Mouse (Mus musculus): ENCODE data around the gene Sesn3. TPM values are rescaled to one million over a fixed set of nuclear protein-coding genes. Genes with fewer than 3 reads are reported as not detected.

Gene Sesn3
- polyA plus RNA-seq, 1 experiment from 2014 or later, result 45.0 TPM

DNA sequence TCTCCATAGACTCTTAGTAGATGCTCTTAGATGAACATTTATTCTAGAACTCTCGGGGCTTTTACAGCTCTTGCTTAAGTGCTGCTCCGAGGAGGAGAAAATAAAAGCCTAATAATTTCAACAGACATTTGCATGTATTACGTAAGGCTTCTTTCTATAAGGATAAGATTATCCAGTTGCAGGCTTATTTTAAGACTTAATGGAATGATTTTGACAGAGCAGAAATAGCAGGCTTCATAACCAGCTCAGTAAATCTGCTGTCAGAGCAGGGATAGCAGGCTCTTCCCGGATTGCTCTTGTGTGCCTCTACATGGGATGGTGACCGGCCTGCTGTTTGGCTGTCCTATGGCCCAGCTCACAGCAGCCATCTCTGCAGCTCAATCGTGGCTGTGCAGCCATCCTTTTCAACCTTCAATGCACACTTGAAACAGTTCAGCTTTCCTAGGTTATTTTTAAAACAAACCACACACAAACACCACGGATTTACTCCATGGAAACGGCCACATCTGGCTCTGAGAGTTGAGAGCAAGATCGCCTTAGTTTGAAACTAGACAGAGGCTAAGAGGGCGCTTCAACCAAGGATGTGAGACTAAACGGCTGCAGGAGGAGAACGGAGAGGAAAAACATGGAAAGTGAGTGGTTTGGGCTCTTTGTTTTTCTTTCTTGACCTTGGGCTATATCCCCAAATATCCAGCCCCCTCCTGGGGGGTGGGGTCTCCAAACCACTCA, 27.2 kb upstream of the Sesn3 start:
- ChIA-PET CTCF (interaction anchor here (1.4 kb wide), 1 partner anchor 14 kb away, joined by 3 read pairs; no protein-coding TSS in a partner anchor), POLR2A (interaction anchor here (0.6 to 1.3 kb wide), 2 partner anchors 15 to 116 kb away, joined by 3 to 4 read pairs; no protein-coding TSS in a partner anchor)
- DNase-seq (ENCODE audit: low read depth, low spot score), result no peak
- ATAC-seq, result no peak
- H3K27me3 ChIP-seq, result no peaks in the 10 kb centered on the region
- TF ChIP-seq CTCF (IDR thresholded peaks at IDR 0.05), result no peak
- in situ Hi-C loops (cut with MboI; ENCODE audit: low pct_unique_long_range_greater_than_20kb), result no loop called here

DNA sequence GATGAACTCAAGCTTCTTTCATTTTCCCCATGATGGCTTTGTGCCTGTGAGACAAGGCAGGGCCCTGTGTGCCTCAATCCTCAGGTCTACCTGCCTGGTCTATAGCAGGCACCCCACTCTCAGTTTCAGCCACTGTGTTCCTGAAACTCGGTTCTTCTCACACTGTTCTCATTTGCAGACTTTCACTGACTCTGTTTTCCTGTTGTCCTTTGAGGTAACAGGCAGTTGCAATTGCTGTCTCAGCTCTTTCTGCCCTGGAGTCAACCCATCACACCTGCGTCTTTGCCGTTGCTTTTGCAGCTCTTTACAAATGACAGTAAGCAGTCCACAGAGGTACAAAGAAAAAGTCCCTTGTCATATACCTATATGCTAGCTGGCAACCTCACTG, 26.7 kb upstream of the Sesn3 start:
- ATAC-seq (no peak), DNase-seq (ENCODE audit: low read depth, low spot score) (no peak)
- POLR2A ChIA-PET, result interaction anchor here (0.6 to 1.3 kb wide), 2 partner anchors 15 to 116 kb away, joined by 3 to 4 read pairs; no protein-coding TSS in a partner anchor
- no peaks in the 10 kb centered on the region for H3K27me3 ChIP-seq
- CTCF ChIA-PET, result interaction anchor here (1.4 kb wide), 1 partner anchor 15 kb away, joined by 3 read pairs; no protein-coding TSS in a partner anchor
- in situ Hi-C loops (cut with MboI; ENCODE audit: low pct_unique_long_range_greater_than_20kb), result no loop called here
- no peak for TF ChIP-seq CTCF (IDR thresholded peaks at IDR 0.05)

DNA sequence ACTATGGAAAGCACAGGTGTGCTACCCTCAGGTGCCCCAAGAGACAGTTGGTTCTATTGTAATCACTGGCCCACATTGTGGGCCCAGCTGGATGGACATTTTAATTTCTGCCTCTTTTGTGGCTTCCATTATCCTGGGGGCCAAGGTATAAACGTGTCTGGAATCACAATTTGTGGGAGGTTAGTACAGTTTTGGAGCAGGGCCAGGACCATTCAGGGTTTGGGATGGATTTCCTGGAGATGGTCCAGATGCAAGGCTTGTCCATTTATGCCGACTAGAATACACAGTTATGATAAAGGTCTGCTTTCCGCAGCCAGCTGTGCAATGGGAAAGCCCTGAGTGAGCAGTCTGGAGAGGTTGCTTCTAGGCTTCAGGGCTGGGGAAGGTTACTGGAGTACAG, 13.7 kb upstream of the Sesn3 start:
- H3K27me3 ChIP-seq, result no peaks in the 10 kb centered on the region
- CTCF ChIA-PET, result interaction anchor here (1.3 kb wide), 1 partner anchor 9 kb away, joined by 3 read pairs; no protein-coding TSS in a partner anchor
- in situ Hi-C loops (cut with MboI; ENCODE audit: low pct_unique_long_range_greater_than_20kb), result no loop called here
- ATAC-seq (no peak), DNase-seq (ENCODE audit: low read depth, low spot score) (no peak)
- POLR2A ChIA-PET, result no interaction called here
- no peak for TF ChIP-seq CTCF (IDR thresholded peaks at IDR 0.05)

DNA sequence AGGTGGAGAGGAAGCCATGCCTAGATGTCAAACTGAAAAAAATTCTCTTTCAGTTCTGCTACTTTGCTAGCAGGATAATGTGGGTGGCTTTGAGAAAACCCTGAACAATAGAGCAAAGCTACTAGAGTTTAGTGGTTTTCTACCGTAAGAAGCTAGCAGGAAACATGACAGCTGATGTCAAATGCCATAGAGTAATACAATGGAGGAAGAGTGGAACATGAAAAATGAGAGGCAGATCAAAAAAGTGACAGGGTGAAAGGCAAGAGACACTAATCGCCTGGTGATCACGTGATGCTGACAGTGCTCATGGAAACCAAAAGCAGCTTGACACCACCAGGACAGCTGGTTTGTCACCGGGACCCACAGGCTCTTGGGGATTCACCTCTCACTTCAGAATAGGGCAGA, 12.3 kb upstream of the Sesn3 start:
- H3K27me3 ChIP-seq, result no peaks in the 10 kb centered on the region
- CTCF ChIA-PET, result no interaction called here
- TF ChIP-seq CTCF (IDR thresholded peaks at IDR 0.05), result no peak
- DNase-seq (ENCODE audit: low read depth, low spot score), result no peak
- in situ Hi-C loops (cut with MboI; ENCODE audit: low pct_unique_long_range_greater_than_20kb), result no loop called here
- ATAC-seq, result no peak
- POLR2A ChIA-PET, result no interaction called here

DNA sequence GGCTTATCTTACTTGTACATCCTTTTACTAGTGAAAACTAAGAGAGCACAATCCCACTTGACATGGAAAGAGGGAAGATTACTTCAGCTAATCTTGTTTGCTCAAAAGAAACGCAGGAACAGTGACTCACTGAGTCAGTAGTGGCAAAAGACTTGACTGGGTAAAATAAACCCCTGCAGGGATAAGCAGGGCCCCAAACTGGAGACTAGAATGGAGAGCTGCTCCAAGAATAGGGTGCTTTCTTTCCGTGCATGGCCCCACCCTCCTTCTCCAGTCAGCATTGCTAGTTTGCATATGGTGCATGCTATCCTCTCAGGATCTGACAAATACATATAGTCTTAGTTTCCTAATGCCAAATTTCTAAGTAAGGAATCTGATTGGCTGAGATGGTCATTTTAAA, 8.4 kb upstream of the Sesn3 start:
- POLR2A ChIA-PET, result no interaction called here

DNA sequence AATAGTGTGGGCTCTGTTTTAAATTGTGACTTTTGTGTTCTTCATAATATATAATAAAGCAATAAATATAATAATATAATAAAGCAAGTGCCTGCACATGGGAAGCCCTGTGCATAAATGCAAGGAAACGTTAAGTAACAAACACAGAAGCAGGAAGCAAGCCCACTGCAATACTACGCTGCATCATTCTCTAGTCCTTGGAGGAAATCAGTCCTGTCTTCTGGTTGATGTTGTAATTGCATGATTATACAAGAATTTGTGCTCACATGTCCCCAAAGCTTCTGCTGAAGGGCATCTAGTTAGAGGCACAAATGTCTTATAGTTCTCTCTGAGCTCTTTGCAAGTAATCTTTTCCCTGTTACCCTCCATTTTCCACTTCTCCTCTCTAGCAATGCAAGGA, 6.3 kb upstream of the Sesn3 start:
- H3K27me3 ChIP-seq, result no peaks in the 10 kb centered on the region
- ChIA-PET POLR2A (no interaction called here), CTCF (interaction anchor here (0.5 to 1.3 kb wide), 2 partner anchors 26 to 981 kb away, joined by 3 read pairs; no protein-coding TSS in a partner anchor)
- no peak for TF ChIP-seq CTCF (IDR thresholded peaks at IDR 0.05)
- no peak for DNase-seq (ENCODE audit: low read depth, low spot score)
- in situ Hi-C loops (cut with MboI; ENCODE audit: low pct_unique_long_range_greater_than_20kb), result no loop called here
- ATAC-seq, result no peak

More for the DNA sequence above, 8.4 kb upstream of the Sesn3 start:
- H3K27me3 ChIP-seq, result no peaks in the 10 kb centered on the region
- DNase-seq (ENCODE audit: low read depth, low spot score), result peak; percentile 4
- in situ Hi-C loops (cut with MboI; ENCODE audit: low pct_unique_long_range_greater_than_20kb), result no loop called here
- no peak for TF ChIP-seq CTCF (IDR thresholded peaks at IDR 0.05)
- CTCF ChIA-PET, result no interaction called here
- ATAC-seq, result no peak

DNA sequence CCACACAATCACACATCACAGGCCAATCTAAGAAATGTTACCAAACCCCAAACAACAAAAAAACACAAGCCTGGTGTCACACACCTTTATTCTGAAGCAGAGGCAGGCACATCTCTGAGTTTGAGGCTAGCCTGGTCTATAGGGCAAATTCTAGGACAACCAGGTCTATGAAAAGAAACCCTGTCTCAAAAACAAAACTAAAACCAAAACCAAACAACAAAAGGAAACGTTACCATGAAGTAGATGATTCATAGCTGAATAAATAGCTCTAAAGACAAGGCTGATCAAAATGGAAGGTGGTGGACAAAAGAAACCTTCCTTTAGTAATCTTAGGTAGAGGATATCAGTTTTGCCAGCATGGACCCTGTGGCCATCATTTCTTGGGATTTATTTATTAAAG, 1.9 kb upstream of the Sesn3 start:
- ATAC-seq, result no peak
- CTCF ChIA-PET, result no interaction called here
- no peak for TF ChIP-seq CTCF (IDR thresholded peaks at IDR 0.05)
- DNase-seq (ENCODE audit: low read depth, low spot score), result no peak
- in situ Hi-C loops (cut with MboI; ENCODE audit: low pct_unique_long_range_greater_than_20kb), result no loop called here
- H3K27me3 ChIP-seq, result no peaks in the 10 kb centered on the region
- POLR2A ChIA-PET, result no interaction called here

DNA sequence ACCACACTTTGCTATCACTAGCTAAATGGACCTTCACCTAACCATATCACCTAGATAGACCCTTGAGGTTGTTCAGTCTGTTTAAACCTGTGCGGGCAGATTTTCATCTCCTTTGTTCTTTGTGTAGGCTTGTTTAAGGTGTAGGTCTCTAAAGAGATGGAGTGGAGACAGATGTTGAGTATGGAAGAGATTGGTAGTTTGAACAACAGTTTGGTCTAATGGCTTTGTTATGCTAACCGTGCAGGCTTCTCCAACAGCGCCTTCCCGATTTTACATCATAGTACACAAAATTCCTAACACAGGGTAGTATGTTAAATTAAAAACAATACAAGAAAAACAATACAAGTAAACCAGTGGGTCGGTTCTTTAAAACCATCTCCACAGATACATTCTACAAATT, 281 bp upstream of the Sesn3 start:
- DNase-seq (ENCODE audit: low read depth, low spot score) (no peak), ATAC-seq (no peak)
- in situ Hi-C loops (cut with MboI; ENCODE audit: low pct_unique_long_range_greater_than_20kb), result no loop called here
- POLR2A ChIA-PET, result no interaction called here
- CTCF ChIA-PET, result interaction anchor here (1.2 to 1.8 kb wide), 5 partner anchors 22 to 447 kb away, joined by 3 to 15 read pairs (median 4); no protein-coding TSS in a partner anchor
- TF ChIP-seq CTCF (IDR thresholded peaks at IDR 0.05), result no peak
- no peaks in the 10 kb centered on the region for H3K27me3 ChIP-seq

DNA sequence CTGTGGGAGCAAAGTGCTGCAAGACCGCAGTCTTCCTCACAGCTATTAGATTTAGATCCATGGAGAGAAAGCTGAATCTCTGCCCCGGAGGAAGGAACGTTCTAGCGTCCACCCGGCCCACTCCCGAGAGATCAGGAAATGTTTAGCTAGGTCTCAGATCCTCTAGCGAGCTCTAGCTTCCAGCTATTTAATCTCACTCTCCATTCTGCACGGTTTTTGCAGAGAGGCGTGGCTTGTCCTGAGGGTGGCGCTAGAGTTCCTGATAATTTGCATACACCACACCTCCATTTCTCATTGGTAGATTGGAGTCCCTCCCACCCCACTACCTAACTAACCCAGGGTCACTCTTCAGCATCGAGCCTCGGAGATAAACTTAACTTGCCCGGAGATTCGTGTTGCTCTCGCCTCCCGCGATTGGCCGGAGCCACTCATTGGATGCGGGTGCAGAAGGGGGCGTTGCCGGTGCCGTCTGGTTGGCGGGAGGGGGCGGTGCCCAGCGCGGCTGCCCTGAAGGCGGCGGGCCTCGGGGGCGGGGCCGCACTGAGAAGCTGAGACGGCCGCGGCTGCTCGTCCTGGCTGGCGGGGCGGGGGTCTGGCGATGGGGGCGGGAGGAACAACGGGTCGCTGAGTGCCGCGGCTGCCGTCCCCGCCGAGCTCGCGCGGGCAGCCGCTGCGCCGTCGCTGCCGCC, 1.1 kb downstream of the Sesn3 start:
- CTCF ChIA-PET, result interaction anchor here (0.7 to 2.3 kb wide), 14 partner anchors 13 to 448 kb away, joined by 3 to 15 read pairs (median 3); no protein-coding TSS in a partner anchor
- POLR2A ChIA-PET, result interaction anchor here (0.6 to 1.6 kb wide), 5 partner anchors 11 to 526 kb away, joined by 3 to 5 read pairs (median 3); no protein-coding TSS in a partner anchor
- peak; percentile 99 for DNase-seq (ENCODE audit: low read depth, low spot score)

DNA sequence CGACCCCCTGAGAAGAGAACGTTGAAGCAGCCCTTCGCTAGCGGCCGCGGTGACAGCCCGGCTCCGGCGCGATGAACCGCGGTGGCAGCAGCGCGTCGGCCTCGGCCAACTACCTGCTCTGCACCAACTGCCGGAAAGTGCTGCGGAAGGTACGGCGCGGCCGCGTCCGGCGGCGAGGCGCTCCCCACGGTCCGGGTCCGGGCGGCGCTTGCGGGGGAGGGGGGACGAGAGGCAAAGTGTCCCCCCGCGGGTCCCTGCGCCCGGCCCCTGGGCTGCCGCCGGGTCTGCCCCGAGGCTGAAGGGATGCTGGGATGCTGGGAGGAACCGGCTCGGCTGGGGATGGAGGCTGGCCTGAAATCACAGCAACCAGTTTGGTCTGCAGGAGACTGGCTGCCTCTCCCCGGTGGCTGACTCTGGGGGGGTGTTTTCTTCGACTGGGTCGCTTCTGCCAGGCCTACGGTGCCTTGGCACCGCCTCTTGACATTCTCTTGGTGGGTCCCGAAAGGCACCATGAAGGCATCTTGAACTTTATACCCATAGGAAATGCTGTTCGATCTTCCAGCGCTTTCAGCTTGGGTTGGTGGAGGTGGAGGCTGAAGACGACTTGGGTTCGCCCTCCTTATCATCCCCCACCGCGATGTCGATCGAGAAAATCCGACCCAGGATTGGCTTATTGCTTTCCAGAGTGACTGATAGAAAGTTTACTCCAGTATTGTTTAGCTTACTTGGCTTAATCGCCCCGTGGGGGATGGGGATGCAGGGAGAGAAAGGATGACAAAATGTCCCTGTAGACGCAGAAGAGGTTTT, 1.8 kb downstream of the Sesn3 start:
- TF ChIP-seq CTCF (IDR thresholded peaks at IDR 0.05), result no peak
- no peak for DNase-seq (ENCODE audit: low read depth, low spot score)
- CTCF ChIA-PET, result interaction anchor here (0.6 to 2.3 kb wide), 6 partner anchors 10 to 385 kb away, joined by 3 to 10 read pairs (median 3); no protein-coding TSS in a partner anchor
- in situ Hi-C loops (cut with MboI; ENCODE audit: low pct_unique_long_range_greater_than_20kb), result loop anchor here (5.0 kb wide), 1 partner anchor 219 kb away; no protein-coding TSS in a partner anchor
- POLR2A ChIA-PET, result interaction anchor here (0.6 to 1.6 kb wide), 5 partner anchors 12 to 216 kb away, joined by 3 read pairs; no protein-coding TSS in a partner anchor
- H3K27me3 ChIP-seq, result no peaks in the 10 kb centered on the region
- ATAC-seq, result peak; percentile 45

More for the DNA sequence above, 1.1 kb downstream of the Sesn3 start:
- ATAC-seq, result peak; percentile 97
- TF ChIP-seq CTCF (IDR thresholded peaks at IDR 0.05), result peak; percentile 83
- in situ Hi-C loops (cut with MboI; ENCODE audit: low pct_unique_long_range_greater_than_20kb), result loop anchor here (5.0 kb wide), 1 partner anchor 219 kb away; no protein-coding TSS in a partner anchor
- H3K27me3 ChIP-seq, result no peaks in the 10 kb centered on the region
